Mouse (Mus musculus): ENCODE measurements at regions not wholly inside any gene's neighbourhood (a gene's known extent, or its start where the extent isn't known, plus 50 kb on each side); places are given as distances from the start of the nearest gene placed in this dataset.

GRCm38 (mm10) chr6:95179993-95180392, 63.0 kb downstream of the Kbtbd8 start:
- ATAC-seq (ENCODE audit: insufficient number of reproducible peaks, low FRiP score, low TSS enrichment): no peak

GRCm38 (mm10) chr6:95182238-95182637, 65.2 kb downstream of the Kbtbd8 start:
- ATAC-seq (ENCODE audit: insufficient number of reproducible peaks, low FRiP score, low TSS enrichment): no peak

- ATAC-seq (ENCODE audit: insufficient number of reproducible peaks, low FRiP score, low TSS enrichment): no peak
Measured at GRCm38 (mm10) chr6:95185074-95185931, 68.3 kb downstream of the Kbtbd8 start.

- ATAC-seq (ENCODE audit: insufficient number of reproducible peaks, low FRiP score, low TSS enrichment): no peak
Measured at GRCm38 (mm10) chr6:95196631-95197030, 79.6 kb downstream of the Kbtbd8 start.

GRCm38 (mm10) chr6:95198611-95199010, 81.6 kb downstream of the Kbtbd8 start:
- ATAC-seq (ENCODE audit: insufficient number of reproducible peaks, low FRiP score, low TSS enrichment): no peak

GRCm38 (mm10) chr6:95202291-95202790, 85.3 kb downstream of the Kbtbd8 start:
- ATAC-seq (ENCODE audit: insufficient number of reproducible peaks, low FRiP score, low TSS enrichment): no peak; the same call in 1 of the 2 replicates

GRCm38 (mm10) chr6:95202978-95203377, 85.9 kb downstream of the Kbtbd8 start:
- ATAC-seq (ENCODE audit: insufficient number of reproducible peaks, low FRiP score, low TSS enrichment): no peak

GRCm38 (mm10) chr6:95204231-95204630, 87.2 kb downstream of the Kbtbd8 start:
- no peak for ATAC-seq (ENCODE audit: insufficient number of reproducible peaks, low FRiP score, low TSS enrichment)

GRCm38 (mm10) chr6:95207063-95207462, 90.0 kb downstream of the Kbtbd8 start:
- ATAC-seq (ENCODE audit: insufficient number of reproducible peaks, low FRiP score, low TSS enrichment): no peak

GRCm38 (mm10) chr6:95217431-95217830, 100.4 kb downstream of the Kbtbd8 start:
- peak; percentile 36; the same call in 1 of the 2 replicates for ATAC-seq (ENCODE audit: insufficient number of reproducible peaks, low FRiP score, low TSS enrichment)

GRCm38 (mm10) chr6:95218830-95219229, 101.8 kb downstream of the Kbtbd8 start:
- ATAC-seq (ENCODE audit: insufficient number of reproducible peaks, low FRiP score, low TSS enrichment): no peak

GRCm38 (mm10) chr6:95223537-95223936, 98.4 kb upstream of the Gm10234 start:
- peak; percentile 88 for ATAC-seq (ENCODE audit: insufficient number of reproducible peaks, low FRiP score, low TSS enrichment)

GRCm38 (mm10) chr6:95229885-95230284, 92.0 kb upstream of the Gm10234 start:
- ATAC-seq (ENCODE audit: insufficient number of reproducible peaks, low FRiP score, low TSS enrichment): no peak

- ATAC-seq (ENCODE audit: insufficient number of reproducible peaks, low FRiP score, low TSS enrichment): no peak
Measured at GRCm38 (mm10) chr6:95234712-95235111, 87.2 kb upstream of the Gm10234 start.

GRCm38 (mm10) chr6:95243657-95244056, 78.3 kb upstream of the Gm10234 start:
- no peak for ATAC-seq (ENCODE audit: insufficient number of reproducible peaks, low FRiP score, low TSS enrichment)

- no peak for ATAC-seq (ENCODE audit: insufficient number of reproducible peaks, low FRiP score, low TSS enrichment)
Measured at GRCm38 (mm10) chr6:95244911-95245310, 77.0 kb upstream of the Gm10234 start.

- ATAC-seq (ENCODE audit: insufficient number of reproducible peaks, low FRiP score, low TSS enrichment): no peak
Measured at GRCm38 (mm10) chr6:95256303-95256702, 65.6 kb upstream of the Gm10234 start.

- ATAC-seq (ENCODE audit: insufficient number of reproducible peaks, low FRiP score, low TSS enrichment): no peak
Measured at GRCm38 (mm10) chr6:95261001-95261400, 60.9 kb upstream of the Gm10234 start.

- ATAC-seq (ENCODE audit: insufficient number of reproducible peaks, low FRiP score, low TSS enrichment): no peak
Measured at GRCm38 (mm10) chr6:95264011-95264869, 57.7 kb upstream of the Gm10234 start.

- no peak for ATAC-seq (ENCODE audit: insufficient number of reproducible peaks, low FRiP score, low TSS enrichment)
Measured at GRCm38 (mm10) chr6:95269524-95269923, 52.4 kb upstream of the Gm10234 start.
